Mouse (Mus musculus): Measurements from ENCODE around the gene Lyrm7.

DNA sequence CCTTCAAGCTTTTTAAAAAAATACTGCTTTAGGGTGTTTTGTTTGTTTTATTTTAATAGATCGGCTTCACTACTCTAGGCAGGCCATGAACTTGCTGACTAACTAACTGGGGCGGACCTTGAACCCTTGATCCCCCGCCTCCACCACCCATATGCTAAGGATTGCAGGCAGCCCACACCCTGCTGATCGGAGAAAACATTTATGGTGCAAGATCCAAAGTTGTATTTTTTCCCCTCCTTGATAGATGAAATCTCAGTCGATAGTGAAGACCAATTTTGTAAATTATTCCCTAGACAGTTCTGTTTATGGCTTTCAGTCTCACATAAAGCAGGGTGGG, 6.3 kb upstream of the Lyrm7 start:
- TF ChIP-seq CTCF (IDR thresholded peaks at IDR 0.05; ENCODE audit: insufficient read depth, low read depth, low read length): no peak
- no peak for TF ChIP-seq POLR2A (IDR thresholded peaks at IDR 0.05; ENCODE audit: insufficient read depth, low read depth, low read length)

All from olfactory bulb, adult 2 months (tissue).